Mouse (Mus musculus) forebrain, embryonic 14.5 days (tissue): ENCODE measurements around the gene Pde4b. TPM values are rescaled to one million over a fixed set of nuclear protein-coding genes. Genes with fewer than 3 reads are reported as not detected.
"Not testable (repeated sequence)": the region's sequence is repeated elsewhere in the genome, so short reads cannot be mapped to it uniquely, and the experiment has no call there.

ENCODE experiments used
- ATAC-seq: fragments of 200-750 bp; cut with Nextera tagmentation; 2 replicates; pipeline ENCODE4 v1.8.0; 2017; ENCODE audit warnings: mild to moderate bottlenecking, moderate library complexity
- DNase-seq: peaks from one replicate; pipeline ENCODE4 v3.0.0-alpha.2; 2015; ENCODE audit warnings: low spot score
- H3K27ac ChIP-seq: fragments of 300-500 bp; sonication (generic); 2 replicates; pipeline ENCODE4 v1.5.1; 2014; ENCODE audit warnings: low read depth, mild to moderate bottlenecking, control low read depth, low read length, moderate library complexity
- H3K27me3 ChIP-seq: fragments of 300-500 bp; sonication (generic); replicated peaks from 2 replicates; pipeline ENCODE4 v1.6.1; 2014; ENCODE audit warnings: low read length, control low read depth, mixed read lengths; ENCODE audit not compliant: control insufficient read depth, insufficient read depth
- H3K36me3 ChIP-seq: fragments of 300-500 bp; sonication (generic); 2 replicates; pipeline ENCODE4 v1.6.1; 2014; ENCODE audit warnings: low read length, control low read depth; ENCODE audit not compliant: control insufficient read depth, insufficient read depth
- H3K4me1 ChIP-seq: fragments of 300-500 bp; sonication (generic); 2 replicates; pipeline ENCODE4 v1.6.1; 2014; ENCODE audit warnings: antibody characterized with exemption, low read length, control low read depth; ENCODE audit not compliant: control insufficient read depth, insufficient read depth
- H3K4me2 ChIP-seq: fragments of 300-500 bp; sonication (generic); 2 replicates; pipeline ENCODE4 v1.6.1; 2014; ENCODE audit warnings: mild to moderate bottlenecking, control low read depth, low read length
- H3K4me3 ChIP-seq: fragments of 300-500 bp; sonication (generic); 2 replicates; pipeline ENCODE4 v1.5.1; 2014; ENCODE audit warnings: low read depth, low read length, control low read depth
- H3K9ac ChIP-seq: fragments of 300-500 bp; sonication (generic); 2 replicates; pipeline ENCODE4 v1.6.1; 2014; ENCODE audit warnings: mild to moderate bottlenecking, low read length, control low read depth, moderate library complexity
- H3K9me3 ChIP-seq: fragments of 300-500 bp; sonication (generic); replicated peaks from 2 replicates; pipeline ENCODE4 v1.6.1; 2016; ENCODE audit warnings: low read length, control low read depth, mixed read lengths; ENCODE audit not compliant: control insufficient read depth
- WGBS: fragments of 180-500 bp; shearing (Covaris S2); extraction: QIAGEN DNeasy Blood & Tissue Kit; methylation state at CpG from one replicate; pipeline ENCODE4 v1.1.7; 2014; 5-methylcytosine and 5-hydroxymethylcytosine counted together
- polyA plus RNA-seq: library from polyadenylated mRNA; unstranded; fragments of >200 nt; fragmentation: Nextera tagmentation; extraction: Ambion mirVana; gene quantifications from 2 replicates; pipeline ENCODE4 v1.2.1, GENCODE M21; 2014

The Pde4b gene
- 30.8 and 36.2 TPM in 2 replicates for polyA plus RNA-seq

DNA sequence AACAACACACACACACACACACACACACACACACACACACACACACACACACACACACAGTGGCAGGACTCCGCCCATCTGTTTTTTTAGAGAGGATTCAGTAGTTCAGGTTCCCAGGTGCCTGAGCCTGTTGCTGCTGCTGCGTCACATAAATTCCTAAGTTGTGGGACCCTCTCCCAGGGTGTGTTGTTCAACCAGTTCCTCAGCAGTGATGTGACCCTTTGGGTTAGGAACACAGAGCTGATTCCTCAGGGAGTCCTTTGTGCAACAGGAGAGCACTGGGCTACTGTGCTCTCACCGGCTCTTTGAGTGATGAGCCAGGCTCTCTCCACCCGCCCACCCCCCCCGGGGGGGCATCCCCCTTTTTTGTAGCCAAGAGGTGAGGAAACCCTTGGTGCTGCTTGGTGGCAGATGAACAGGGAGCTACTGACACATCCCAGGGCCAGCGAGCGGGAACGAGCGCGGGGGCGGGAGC lies at the start of gene Pde4b:
Gene Pde4b, plus strand, starts transcription at position 453 of the 475 bp plus-strand sequence.
- Histone ChIP-seq H3K4me1 (peaks cover 5% of the 10 kb centered on the region; the same call in 1 of the 2 replicates), H3K9me3 (no peaks in the 10 kb centered on the region), H3K27me3 (no peaks in the 10 kb centered on the region), H3K36me3 (no peaks in the 10 kb centered on the region), H3K4me2 (peak within 1 kb of the TSS; percentile 98), H3K27ac (no peak within 1 kb of the TSS), H3K4me3 (peak within 1 kb of the TSS; percentile 58), H3K9ac (peak within 1 kb of the TSS; percentile 68)
- peak; percentile 43; the same call in 1 of the 2 replicates for ATAC-seq
- 10% methylated on average over 11 of the region's 11 CpGs for WGBS
- peak; percentile 4 for DNase-seq

GRCm38 (mm10) chr4:102040190-102040589 lies 47.2 kb upstream of the Pde4b start:
- no peak overlapping the region for H3K4me3 ChIP-seq
- H3K27ac ChIP-seq, result no peak overlapping the region
- H3K9ac ChIP-seq, result no peak overlapping the region
- H3K4me1 ChIP-seq, result no peaks in the 10 kb centered on the region
- WGBS, result 85% methylated on average over 3 of the region's 3 CpGs
- no peak for ATAC-seq
- no peaks in the 10 kb centered on the region for H3K36me3 ChIP-seq
- no peak for DNase-seq
- no peak overlapping the region for H3K4me2 ChIP-seq
- H3K27me3 ChIP-seq, result no peaks in the 10 kb centered on the region
- no peaks in the 10 kb centered on the region for H3K9me3 ChIP-seq

DNA sequence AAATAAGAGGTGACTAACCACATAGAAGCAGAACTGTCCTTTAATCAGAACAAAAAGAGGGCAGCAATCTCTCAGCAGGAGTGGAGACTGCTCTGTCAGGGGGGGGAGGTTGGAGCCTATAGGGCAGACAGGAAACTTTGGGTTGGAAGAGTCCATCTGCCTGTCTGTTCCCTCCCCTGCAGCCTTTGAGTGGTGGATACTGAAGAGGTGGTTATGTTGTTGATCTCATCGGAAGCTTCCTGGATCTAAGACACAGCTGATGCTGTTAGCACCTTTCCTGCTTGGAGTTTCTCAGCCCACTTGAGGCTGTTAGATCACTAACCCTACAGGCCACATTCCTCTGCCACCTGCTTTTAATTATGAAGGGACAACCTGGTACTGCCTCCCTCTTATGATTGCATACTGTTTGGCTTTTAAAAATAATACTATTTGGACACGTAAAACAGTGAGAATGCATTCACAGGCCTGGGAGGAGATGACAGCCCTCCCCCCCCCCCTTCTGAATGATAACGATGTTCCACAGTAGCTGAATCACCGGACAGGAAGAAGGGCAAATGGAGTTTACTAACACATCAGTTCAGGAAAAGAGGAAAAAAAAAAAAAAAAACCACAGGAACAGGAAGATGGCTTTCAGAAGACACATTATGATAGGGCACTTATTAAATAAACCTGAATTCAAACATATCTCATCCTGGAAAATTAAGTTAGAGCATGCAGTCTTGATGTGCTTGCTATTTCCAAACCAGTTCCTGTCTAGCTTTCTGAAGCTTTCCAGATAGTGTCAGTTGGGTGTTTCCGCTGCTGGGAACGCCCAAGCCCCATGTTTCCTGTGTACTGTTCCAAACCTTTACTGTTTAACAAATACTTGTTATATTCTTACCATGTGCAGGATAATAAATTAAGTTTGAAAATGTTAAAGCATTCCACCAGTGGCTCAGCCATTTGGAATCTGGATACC lies 41.9 kb upstream of the Pde4b start:
- 79% methylated on average over 5 of the region's 6 CpGs for WGBS

DNA sequence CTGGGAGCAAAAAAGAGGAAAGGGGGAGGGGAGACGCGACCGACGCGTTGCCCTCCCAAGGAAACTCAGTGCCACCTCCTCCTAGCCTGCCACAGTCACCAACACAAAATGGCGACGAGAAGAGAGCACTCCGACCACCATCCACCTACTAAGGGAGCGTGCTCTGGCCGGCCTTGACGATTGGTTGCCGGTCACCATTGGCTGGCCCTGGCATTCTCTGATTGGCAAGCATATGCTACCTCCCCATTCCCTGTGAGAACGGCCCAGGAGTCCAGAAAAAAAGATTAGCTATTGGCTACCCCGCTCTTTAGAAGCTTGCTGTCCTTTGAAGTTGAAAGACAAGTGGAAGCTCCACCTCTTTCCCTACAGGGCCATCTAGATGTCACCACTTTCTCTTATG lies 38.0 kb upstream of the Pde4b start:
- not testable (repeated sequence) for H3K4me2 ChIP-seq, DNase-seq, H3K4me1 ChIP-seq, H3K9me3 ChIP-seq, H3K27ac ChIP-seq, H3K9ac ChIP-seq, H3K27me3 ChIP-seq, H3K4me3 ChIP-seq, H3K36me3 ChIP-seq
- peak; percentile 66; the same call in 1 of the 2 replicates for ATAC-seq
- 96% methylated on average over 14 of the region's 14 CpGs for WGBS

More for the DNA sequence above, 41.9 kb upstream of the Pde4b start:
- no peaks in the 10 kb centered on the region for H3K36me3 ChIP-seq
- H3K27me3 ChIP-seq, result no peaks in the 10 kb centered on the region
- DNase-seq (no peak), ATAC-seq (no peak)
- H3K4me1 ChIP-seq, result no peaks in the 10 kb centered on the region
- no peaks in the 10 kb centered on the region for H3K9me3 ChIP-seq
- H3K4me3 ChIP-seq, result no peak overlapping the region
- no peak overlapping the region for H3K4me2 ChIP-seq
- H3K9ac ChIP-seq, result no peak overlapping the region
- H3K27ac ChIP-seq, result no peak overlapping the region

- no peaks in the 10 kb centered on the region for H3K9me3 ChIP-seq
- H3K4me1 ChIP-seq, result no peaks in the 10 kb centered on the region
- H3K27ac ChIP-seq, result no peak overlapping the region
- H3K4me2 ChIP-seq, result no peak overlapping the region
- H3K4me3 ChIP-seq, result no peak overlapping the region
- WGBS, result 94% methylated on average over 2 of the region's 2 CpGs
- H3K9ac ChIP-seq, result no peak overlapping the region
- H3K27me3 ChIP-seq, result no peaks in the 10 kb centered on the region
- ATAC-seq (no peak), DNase-seq (no peak)
- no peaks in the 10 kb centered on the region for H3K36me3 ChIP-seq
Measured at GRCm38 (mm10) chr4:102061322-102061721, 26.0 kb upstream of the Pde4b start.

GRCm38 (mm10) chr4:102069314-102069713 lies 18.0 kb upstream of the Pde4b start:
- 93% methylated on average over 2 of the region's 2 CpGs for WGBS
- DNase-seq, result no peak
- no peak for ATAC-seq

DNA sequence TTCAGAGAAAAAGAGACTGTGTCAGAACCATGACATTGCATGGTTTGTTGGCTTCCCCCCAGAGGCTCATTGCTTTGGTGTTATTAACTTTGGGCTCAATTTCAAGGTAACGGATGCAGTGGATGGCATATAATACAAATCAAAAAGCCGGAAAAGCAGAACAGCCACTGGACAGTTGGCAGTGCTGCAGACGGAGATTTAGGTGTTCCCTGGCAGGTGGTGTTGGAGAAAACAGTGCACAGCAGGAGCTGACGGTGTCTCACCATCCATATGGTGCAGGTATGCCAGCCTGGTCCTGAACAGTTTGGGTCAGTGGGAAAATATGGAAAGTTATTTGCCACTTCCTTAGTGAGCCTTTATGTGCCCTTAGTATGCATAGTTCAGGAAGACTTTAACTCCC lies 1.0 kb upstream of the Pde4b start:
- WGBS, result 62% methylated on average over 4 of the region's 4 CpGs
- H3K27me3 ChIP-seq, result no peaks in the 10 kb centered on the region

More at GRCm38 (mm10) chr4:102069314-102069713, 18.0 kb upstream of the Pde4b start:
- Histone ChIP-seq H3K4me2 (no peak overlapping the region), H3K4me1 (no peaks in the 10 kb centered on the region), H3K4me3 (no peak overlapping the region), H3K27me3 (no peaks in the 10 kb centered on the region), H3K36me3 (no peaks in the 10 kb centered on the region), H3K27ac (no peak overlapping the region), H3K9me3 (no peaks in the 10 kb centered on the region), H3K9ac (no peak overlapping the region)

DNA sequence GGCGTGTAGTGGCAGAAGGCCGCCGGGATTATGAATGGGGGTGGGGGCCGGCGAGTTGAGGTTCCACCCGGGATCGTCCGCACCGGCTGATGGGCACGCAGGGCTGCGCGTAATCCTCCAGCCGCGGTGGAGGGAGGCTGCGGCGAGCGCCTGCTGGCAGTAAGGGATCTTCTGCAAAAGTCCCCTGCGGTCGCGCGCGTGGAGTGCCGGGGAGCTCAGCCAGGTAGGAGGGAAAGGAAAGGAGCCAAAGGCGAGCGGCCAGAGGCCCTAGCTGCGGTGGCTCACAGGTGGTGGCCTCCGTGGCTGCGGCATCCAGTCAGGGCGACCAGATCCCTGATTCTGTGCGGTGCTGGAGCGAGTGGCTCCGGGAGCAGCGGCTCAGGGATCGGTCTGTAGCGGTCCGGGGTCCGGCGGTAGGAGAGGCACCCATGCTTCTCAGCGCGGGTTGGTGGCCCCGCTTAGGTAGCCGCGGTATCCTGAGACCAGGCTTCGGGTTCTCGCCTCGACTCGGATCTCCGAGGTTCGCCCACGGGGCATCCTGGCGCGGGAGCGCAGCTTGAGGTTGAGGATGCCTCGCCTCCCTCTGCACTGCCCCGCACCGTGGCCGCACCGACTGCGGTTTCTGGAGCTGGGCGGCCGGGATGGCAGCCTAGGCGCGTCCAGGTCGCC lies 357 bp downstream of the Pde4b start:
- Histone ChIP-seq H3K9ac (peak overlapping the region; percentile 68), H3K4me1 (peaks cover 5% of the 10 kb centered on the region; the same call in 1 of the 2 replicates), H3K4me2 (peak overlapping the region; percentile 98), H3K27ac (no peak overlapping the region), H3K36me3 (no peaks in the 10 kb centered on the region), H3K4me3 (peak overlapping the region; percentile 58), H3K9me3 (no peaks in the 10 kb centered on the region), H3K27me3 (no peaks in the 10 kb centered on the region)
- DNase-seq (peak; percentile 50), ATAC-seq (peak; percentile 84)
- under 1% methylated on average over 62 of the region's 64 CpGs for WGBS

More for the DNA sequence above, 1.0 kb upstream of the Pde4b start:
- no peak overlapping the region for H3K27ac ChIP-seq
- no peak overlapping the region for H3K9ac ChIP-seq
- ATAC-seq (no peak), DNase-seq (no peak)
- no peak overlapping the region for H3K4me3 ChIP-seq
- no peak overlapping the region for H3K4me2 ChIP-seq
- H3K4me1 ChIP-seq, result peaks cover 5% of the 10 kb centered on the region; the same call in 1 of the 2 replicates
- no peaks in the 10 kb centered on the region for H3K9me3 ChIP-seq
- no peaks in the 10 kb centered on the region for H3K36me3 ChIP-seq
